Mouse (Mus musculus): ENCODE results near the gene Gm3045.
A peak's percentile ranks its signal among the peaks of the same experiment; 100 is the strongest.

Gm3045 gene

DNA sequence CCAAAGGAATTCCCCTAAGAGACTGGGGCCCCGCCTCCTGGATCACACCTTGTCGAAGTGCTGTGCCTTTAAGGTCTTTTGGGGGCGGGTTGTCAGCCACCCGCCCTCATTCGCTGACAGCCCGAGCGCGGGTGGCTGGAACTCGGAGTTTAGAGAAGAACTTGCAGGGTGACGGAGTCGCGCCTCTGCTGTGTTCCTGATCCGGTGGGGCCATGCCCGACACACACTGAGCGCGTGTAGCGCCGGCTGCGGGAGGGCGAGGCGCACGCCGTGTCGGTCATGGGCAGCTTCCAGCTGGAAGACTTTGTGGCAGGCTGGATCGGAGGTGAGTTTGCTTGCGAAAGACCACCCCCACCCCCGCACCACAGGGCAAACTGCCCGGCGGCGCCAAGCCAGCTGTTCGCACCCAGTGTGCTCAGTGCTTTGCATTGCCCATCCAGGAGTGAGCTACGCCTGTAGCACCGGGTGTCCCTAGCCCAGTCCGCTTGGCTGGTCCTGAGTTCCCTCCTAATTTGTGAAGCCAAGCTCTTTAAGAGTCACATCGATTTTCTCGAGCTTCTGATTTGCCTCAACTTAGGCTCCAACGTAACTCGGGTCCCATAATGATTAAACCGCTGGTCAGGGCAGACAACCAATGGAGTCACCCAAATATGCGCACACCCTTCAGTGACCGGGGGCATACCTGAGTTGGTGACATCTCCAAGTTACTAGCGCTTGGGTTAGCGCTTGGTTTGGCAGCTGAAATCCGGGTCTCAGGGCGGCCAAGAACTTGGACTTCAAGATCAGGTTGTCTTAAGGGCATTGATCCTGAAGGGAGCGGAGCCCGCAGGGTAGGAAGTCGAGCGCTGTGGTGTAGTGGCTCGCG is 12.0 kb downstream of the Gm3045 start, which contains the start of gene Slc25a48:
TSS of gene Slc25a48 (plus strand) at position 145 of the 865 bp plus-strand sequence.
- DNase-seq = peak; percentile 28

DNA sequence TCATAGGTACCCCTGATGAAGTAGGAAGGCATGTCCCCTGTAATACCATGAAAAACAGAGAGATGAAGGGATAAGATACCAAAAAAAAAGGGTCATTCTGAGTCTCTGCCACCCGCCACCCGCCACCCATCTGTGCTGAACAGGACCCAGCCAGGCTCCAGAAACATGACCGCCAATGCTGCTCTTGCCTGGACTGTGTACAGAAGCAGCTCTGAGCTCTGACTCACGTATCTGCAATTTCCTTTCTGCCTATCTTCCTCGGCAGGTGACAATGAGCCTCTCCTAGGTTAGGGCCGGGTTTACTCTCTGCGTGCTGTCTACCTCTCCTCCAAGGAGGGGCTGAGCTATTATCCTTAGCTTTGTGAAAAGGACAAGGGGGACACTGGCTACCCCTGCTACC is 17.0 kb downstream of the Gm3045 start:
- DNase-seq = no peak

DNA sequence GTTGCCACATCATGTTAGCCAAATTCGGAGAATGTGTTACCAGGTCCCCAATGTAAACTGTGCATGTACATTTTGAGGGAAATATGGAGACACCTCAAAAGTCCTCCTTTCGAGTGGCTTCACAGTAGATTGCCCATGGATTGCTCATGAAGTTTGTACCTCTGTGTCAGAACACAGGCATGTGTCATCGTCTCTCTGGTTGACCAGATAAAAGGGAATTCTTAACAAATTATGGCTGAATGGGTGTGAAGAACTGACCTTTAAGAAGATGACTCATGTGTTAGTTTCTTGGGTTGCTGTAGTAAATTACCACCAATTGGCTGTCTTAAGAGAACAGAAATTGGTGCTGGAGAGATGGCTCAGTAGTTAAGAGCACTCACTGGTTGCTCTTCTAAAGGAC is 17.7 kb downstream of the Gm3045 start:
- DNase-seq = no peak

DNA sequence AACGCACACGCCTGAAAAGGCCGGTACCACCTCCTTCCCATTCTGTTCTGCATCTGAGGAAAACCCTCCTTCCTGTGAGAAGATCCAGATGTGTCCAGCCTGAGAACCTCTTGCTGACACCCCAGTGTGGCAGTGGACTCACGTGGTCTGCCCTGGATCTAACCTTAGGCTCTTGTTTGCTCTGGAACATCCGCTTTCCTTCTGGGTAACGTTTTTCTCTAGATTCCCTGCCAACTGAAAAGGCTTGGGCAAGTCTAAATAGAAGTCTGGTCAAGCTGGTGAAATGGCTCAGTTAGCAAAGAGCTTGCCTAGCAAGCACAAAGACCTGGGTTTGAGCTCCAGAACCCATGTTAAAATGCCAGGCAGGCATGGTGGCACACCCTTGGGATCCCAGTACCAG is 18.6 kb downstream of the Gm3045 start:
- DNase-seq = no peak

DNA sequence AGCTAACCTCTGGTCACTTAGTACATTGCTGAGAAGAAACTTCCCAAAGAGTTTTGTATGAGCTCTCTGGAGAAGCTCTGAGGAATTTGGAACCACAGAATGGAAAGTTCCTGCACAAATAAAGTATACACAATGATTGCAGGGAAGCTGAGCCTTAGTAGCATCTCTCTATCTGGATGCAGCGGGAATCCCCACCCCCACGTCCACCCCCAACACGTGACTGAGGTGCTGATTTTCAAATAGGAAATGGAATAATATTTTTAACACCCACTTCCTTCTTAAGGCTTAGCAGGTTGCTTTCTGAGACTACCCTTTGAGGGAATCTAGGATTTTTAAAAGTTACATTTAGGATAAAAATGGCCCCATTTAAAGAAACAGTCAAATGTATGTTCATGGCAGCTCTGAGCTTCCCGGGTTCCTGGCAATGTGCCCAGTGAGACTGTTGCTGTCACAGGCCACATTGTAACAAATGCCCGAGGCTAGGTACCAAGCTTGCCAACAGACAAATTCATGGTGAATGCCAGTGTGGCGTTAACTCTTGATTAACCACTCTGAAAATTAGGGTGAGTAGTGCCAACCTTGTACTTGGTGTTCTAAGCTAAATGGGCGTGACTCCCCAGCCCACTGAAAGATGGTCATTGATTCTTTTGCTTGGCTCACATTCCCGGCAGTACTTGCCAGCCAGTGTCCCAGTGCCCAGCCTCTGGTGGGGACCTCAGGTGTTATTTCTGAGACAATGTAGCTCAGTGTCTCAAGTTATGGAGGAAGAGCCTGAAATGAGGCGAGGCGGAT is 23.0 kb downstream of the Gm3045 start:
- DNase-seq = no peak

DNA sequence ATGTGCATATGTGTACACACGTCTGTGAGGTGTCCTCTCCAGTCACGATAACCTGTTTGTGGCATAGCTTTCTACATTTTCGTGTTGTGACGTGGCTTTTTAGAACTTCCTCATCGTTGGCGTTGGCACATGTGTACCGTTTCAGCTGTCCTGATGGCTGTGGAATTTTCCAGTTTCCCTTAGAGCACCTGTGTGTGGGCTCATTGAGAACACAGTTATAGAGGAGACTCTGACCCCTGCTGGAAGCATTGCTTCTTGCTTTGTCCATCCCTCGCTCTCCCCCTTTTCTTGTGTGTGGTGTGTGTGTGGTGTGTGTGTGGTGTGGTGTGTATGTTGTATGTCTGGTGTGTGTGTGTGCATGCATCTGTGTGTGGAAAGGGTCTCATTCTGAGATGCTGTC is 23.6 kb downstream of the Gm3045 start:
- no peak for DNase-seq

DNA sequence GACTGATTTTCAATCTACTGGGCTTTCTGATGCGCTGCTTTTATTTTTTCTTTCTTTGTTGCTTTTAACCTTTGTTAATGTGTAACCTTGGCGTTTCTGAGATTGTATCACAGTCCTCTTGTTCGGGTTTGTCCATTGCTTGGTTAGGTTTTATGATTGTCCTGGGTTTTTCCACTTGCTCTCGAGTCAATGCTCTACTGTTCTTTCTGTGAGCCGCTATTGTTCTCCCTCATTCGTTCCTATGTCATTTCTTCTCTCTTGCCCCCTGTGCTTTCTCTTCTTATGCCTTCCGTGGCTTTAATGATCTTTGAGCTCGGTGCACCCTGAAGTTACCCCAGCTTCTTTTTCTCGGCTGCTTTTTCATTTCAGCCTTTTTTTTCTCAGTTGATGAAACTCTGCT is 31.6 kb downstream of the Gm3045 start:
- DNase-seq = no peak

DNA sequence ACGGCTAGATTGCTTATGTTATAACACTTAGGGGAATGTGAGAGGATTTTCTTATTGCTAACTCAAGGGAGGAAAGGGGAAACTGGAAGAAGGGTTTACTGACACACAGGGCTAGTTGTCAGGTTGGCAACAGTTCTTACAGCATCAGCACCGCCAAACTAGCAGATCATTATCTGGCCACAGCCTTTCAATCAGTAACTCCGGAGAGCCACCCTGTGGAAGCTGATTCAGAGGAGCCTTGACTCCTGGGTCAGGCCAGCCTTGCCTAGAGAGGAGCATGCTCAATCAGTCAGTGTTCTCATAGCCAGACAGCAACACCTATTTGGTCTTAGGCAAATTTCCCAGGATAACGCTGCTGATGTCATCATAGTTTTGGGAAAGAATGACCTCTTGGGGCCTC is 35.1 kb downstream of the Gm3045 start:
- no peak for DNase-seq

DNA sequence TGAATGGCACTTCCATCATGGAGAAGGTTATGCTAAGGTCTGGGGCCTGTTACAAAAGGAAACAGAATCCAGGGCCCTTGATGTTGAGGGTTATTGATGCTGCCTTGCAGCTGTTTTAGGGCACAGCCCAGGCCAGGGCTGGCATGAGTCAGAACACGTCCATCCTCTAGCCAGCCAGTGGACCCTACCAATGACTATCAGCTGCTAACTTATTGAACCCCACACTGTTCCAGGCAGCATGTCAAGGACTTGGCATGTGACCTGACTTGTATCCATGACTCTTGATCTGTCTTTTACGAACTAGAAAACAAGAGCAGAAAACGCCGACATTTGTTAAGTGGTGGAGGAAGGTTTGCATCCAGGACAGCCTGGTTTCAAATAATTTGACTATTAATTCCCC is 36.4 kb downstream of the Gm3045 start:
- DNase-seq = no peak

DNA sequence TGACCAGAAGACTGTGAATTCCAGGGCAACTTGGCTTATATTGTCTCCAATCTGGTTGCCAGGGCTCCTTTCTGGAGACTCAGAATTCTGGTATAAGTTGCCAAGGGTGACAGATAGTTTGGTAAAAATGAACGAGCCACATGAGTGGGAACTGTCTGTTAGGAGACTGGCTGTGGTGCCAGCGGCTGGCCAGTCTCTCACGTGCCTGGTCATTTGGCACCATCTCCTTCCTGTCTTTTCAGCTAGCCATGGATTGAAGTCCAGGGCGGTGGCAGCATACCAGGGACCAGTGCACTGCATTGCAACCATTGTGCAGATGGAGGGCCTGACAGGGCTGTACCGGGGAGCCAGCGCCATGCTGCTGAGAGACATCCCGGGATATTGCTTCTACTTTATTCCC is 36.9 kb downstream of the Gm3045 start:
- no peak for DNase-seq

DNA sequence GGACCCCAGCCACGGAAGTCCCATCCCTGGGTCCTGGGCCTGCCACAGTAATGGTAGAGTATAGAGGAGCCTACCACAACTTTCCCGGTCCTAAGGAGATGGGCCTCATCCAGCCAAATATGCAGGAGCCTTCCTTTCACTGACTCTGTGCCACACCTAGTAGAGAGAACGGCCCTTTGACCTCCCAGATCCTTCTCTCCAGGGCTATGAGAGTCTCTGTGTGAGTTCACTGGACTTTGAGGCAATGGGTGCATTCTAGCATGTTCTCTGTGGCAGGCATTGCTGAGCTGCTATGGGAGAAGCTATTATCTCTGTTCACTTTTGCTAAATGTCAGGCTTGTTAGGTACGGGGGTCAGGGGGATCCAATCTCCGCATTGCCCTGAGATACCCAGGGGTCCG is 37.4 kb downstream of the Gm3045 start:
- DNase-seq = no peak

DNA sequence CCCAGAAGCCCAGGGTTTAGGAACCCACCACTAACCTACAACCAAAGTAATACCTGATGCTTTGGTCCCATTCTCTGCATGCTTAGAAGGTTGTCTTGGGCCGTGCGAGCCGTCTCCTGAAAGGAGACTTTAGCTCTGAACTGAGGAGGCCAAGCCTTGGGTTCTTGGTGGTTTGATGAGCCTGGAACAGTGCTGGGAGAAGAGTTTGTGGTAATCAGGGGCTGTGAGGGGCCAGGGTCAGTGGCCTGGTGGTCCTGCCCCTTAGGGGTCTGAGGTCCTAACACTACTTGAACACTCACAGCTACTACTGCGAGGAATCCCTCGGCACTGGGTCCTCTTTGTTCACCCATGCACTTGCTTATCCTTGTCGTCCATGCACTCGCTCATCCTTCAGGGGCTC is 41.4 kb downstream of the Gm3045 start:
- no peak for DNase-seq

DNA sequence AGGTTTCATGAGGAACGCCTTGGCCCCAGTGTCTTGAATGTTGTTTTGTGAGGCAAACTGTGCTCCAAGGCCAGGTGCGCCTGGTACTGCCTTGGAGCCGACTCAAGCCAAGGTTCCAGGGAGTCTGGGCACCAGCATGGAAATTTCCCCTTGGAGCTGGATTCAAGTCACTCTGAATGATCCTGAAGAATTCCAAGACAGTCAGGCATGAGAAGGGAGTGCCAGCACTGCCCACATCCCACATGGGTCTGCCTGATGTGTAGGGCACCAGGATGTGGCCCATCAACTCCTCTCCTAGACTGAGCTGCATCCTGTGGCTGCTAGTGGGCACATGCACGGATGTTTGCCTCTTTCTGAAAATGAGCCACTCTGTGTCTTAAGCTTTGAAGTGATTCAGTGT is 42.1 kb downstream of the Gm3045 start:
- no peak for DNase-seq

DNA sequence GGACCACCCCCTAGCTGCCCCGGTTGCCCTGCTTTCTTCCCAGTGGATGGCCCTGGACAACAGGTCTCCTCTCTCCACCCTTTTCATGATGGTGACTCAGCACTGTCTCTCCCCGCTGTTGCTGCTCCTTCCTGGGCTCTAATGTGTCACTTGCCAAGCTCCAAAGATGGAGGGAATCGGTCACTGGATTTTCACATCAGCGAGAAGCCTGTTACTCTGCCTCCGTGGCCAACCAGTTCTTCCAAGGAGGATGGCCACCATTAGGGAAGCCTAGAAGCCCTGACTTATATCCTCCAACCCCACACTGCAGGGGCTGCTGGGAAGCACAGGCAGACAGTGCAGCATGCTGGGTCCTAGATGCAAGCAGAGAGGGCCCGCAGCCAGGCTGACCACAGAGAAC is 44.8 kb downstream of the Gm3045 start:
- DNase-seq = no peak

DNA sequence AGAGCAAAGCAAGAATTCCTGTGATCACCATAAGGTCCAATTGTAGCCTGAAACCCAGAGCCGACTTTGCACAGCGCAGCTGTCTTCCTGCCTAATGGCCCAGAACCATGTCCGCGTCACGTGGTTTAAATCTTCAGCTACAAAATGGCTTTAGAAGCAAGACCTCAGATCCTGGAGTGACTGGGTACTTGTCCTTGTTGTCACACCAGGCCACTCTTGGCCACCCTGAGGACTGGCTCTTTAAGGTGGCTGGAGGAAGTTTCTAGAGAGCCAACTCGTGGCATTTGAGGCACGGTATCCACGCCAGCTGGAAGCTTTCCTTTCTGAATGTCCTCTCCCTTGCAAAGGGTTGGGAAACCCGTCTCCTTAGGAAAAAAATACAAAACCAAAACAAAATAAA is 45.6 kb downstream of the Gm3045 start:
- DNase-seq = no peak

DNA sequence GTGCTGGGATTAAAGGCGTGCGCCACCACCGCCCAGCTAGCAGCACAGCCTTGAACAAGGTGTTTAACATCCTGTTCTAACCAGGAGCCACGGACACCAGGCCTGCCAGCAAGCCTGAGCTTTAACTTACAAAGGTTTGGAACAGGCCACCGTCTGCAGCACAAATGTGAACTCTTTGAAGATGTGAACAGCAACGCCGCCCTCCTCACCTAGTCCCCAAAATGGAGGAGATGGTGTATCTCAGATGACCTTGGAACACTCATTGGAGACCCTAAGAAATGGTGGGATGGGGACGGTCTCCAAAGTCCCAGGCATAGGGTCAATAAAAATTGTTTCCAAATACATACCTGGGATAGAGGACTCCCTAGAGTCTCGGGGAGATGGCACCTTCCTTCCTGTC is 46.3 kb downstream of the Gm3045 start:
- no peak for DNase-seq

DNA sequence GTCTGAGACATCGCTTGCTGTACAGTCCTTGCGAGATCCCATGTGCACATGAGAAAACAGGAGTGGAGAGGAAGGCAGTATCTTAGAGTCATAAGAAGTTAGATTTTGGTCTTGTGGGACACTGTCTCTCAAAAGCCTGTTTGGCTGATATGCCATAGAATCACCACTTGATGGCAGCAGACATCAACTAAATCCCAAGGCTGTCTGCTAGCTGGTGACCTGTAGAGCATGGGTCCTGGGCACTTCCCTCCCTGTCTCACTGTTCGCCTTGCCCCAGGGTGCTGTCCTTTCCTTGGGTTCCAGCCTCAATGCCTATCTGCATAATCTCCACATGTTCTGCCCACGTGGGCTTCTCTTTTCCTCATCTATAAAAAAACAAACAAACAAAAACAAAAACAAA is 49.0 kb downstream of the Gm3045 start:
- DNase-seq = no peak

DNA sequence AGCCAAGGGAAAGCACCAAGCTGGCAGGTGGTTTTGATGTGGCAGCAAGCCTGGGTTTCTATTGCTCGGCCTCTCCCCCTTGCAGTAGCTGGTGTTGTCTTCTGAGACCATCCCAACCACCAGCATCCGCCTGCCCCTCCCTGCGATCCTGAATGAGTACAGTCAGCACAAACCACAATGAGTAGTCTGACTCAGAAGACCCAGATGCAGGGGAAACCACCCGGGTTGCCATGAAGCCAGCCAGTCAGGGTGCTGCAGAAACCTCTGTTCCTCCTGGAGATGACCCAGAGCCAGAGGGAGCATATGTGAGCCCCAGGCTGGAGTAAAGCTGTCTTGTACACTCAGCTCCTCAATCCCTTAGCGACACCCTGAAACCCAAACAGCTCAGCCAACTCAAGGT is 50.4 kb downstream of the Gm3045 start:
- DNase-seq = no peak

DNA sequence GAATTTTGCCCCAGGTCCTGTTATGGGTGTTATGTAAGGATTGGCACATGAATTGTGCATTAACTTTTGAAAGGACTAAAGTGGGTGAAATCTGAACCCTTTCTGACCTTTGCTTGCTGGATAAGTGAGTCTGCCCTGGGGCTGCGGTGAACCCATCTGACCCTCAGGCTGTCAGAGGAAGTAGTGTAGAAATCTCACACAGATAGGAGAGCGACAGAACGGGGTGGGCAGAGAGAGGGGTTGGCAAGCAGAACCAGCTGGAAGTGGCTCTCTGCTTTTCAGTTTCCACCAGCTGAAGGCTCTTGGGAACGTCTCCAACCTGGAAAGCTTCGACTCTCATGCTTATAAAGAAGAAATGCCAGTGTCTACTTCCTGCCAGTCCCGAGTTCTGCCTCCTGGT is 50.9 kb downstream of the Gm3045 start:
- peak; percentile 47 for DNase-seq

DNA sequence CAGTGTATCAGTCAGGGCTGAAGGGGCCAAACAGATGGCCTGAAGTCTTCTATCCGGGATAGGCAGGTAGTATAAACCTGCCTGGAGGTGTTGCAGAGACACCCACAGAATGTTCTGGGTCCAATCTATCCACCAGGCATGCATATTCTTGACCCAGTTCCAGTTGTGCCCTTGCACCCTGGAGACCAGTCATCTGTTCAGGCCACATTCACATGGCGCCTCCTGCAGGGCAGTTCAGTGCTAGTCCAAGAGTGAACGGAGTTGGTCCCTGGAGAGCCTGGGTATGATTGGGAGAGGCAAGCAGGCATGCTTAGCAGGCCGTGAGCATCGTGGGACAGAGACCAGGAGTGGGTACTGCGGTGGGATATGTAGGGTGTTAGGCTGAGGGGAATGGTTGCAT is 51.6 kb downstream of the Gm3045 start:
- no peak for DNase-seq

DNA sequence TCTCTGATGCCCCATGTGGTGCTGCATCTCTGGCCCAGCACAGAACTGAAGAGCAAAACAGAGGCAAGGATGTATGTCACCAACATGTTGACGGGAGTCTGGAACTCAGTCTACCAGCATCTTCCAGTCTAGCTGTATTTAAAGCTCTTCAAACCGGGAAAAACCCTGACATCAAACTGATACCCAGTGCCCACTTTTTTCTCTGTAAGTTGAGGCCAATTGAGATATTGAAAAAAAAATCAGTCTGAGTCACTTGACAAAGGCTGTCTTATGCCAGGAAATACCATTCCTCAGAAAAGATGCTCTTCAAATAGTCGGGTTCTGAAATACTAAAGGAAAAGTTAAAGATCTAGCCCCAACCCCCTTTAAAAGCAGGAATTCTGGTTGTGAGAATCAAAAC is 55.8 kb downstream of the Gm3045 start, which contains the start of gene Il9:
TSS of gene Il9 (minus strand) at position 101 of the 400 bp plus-strand sequence.
- DNase-seq = no peak
